Mouse (Mus musculus) G1E (cell line): Measurements from ENCODE around the gene Zwilch.

Experiments used
- CTCF ChIP-seq: IDR thresholded peaks from 2 replicates; pipeline ENCODE4 v1.5.1; 2012; ENCODE audit warnings: low read depth, low read length, inconsistent platforms, mixed read lengths
- GATA1 ChIP-seq: IDR thresholded peaks from 2 replicates; pipeline ENCODE4 v1.6.1; 2012; ENCODE audit warnings: borderline replicate concordance, low read length, inconsistent platforms, mixed read lengths
- POLR2AphosphoS5 ChIP-seq: IDR thresholded peaks from 2 replicates; pipeline ENCODE4 v1.6.1; 2012; ENCODE audit warnings: low read depth, low read length, inconsistent platforms; ENCODE audit not compliant: insufficient replicate concordance
- TAL1 ChIP-seq: conservative IDR thresholded peaks from 2 replicates; pipeline ENCODE4 v1.6.1; 2012; ENCODE audit warnings: low read depth, low read length, inconsistent platforms, mixed read lengths

GRCm38 (mm10) chr9:64116876-64117275, 56.0 kb downstream of the Zwilch start, which contains the start of gene Lctl:
- no peak for TF ChIP-seq CTCF
- no peak for TF ChIP-seq GATA1
- TF ChIP-seq TAL1, result no peak
- no peak for TF ChIP-seq POLR2AphosphoS5
